Mouse (Mus musculus) retina, postnatal 1 day (tissue): ENCODE results near the gene Prkce.

Experiments used
- DNase-seq: peaks from one replicate; pipeline ENCODE4 v3.0.0-alpha.2; 2012

The Prkce gene

DNA sequence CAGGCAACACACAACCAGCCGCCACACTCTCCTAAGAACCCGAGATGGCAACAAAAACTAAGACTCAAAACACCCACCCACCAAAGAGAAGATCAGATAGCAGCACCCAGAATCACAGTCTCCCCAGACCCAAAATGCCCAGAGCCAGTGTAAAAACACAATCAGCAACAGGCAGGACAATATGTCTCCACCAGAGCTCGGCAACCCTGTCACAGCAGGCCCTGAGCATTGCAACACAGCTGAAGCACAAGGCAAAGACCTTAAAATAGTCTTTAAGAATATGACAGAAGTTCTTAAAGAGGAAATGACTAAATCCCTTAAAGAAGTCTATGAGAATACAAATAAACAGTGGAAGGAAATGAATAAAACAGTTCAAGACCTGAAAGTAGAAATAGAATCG lies 495.9 kb downstream of the Prkce start:
- no peak for DNase-seq

- no peak for DNase-seq
Observed at GRCm38 (mm10) chr17:86667836-86668600, 500.4 kb downstream of the Prkce start.

- no peak for DNase-seq
Observed at GRCm38 (mm10) chr17:86669641-86670373, 502.2 kb downstream of the Prkce start.

GRCm38 (mm10) chr17:86670731-86671130 lies 503.1 kb downstream of the Prkce start:
- no peak for DNase-seq

DNA sequence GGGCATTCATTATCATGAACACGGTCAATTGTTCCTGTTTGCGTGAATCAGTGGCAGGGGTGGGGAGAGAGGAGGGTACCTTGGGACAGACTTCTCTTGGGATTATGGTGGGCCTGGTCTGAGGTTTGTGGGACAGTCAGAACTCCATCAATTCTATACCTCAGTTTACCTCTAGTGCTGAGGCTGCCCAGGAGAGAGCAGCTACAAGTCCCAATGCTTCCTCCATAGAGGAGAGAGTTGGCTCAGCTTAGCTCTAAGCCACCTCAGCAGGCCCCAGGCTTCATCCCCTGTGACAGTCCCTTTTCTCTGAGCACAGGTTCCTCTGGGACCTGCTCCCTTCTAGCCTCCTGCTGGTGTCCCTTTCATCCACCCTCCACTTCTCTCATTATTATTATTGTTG lies 507.4 kb downstream of the Prkce start:
- no peak for DNase-seq

- DNase-seq = no peak
Observed at GRCm38 (mm10) chr17:86676336-86676735, 508.8 kb downstream of the Prkce start.

DNA sequence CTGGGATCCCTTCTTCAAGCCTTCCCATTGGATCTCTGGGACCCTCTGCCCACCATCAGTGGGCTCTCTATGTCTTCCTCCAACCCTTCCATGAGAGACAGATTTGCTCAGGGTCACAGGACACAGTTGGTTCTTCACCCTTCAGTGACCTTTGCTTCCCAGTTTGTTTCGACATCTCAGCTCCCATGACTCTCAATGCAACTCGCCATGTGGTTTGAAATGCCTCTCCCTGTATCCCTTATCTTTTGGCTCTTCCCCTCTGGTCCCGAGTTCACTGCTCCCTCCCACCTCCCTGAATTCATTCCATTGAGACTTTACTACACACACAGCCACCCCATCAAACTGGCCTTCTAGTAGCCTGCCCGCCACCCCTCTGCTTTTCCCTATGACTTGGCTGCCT lies 509.3 kb downstream of the Prkce start:
- no peak for DNase-seq

GRCm38 (mm10) chr17:86685263-86685662 lies 517.7 kb downstream of the Prkce start:
- DNase-seq = no peak

DNA sequence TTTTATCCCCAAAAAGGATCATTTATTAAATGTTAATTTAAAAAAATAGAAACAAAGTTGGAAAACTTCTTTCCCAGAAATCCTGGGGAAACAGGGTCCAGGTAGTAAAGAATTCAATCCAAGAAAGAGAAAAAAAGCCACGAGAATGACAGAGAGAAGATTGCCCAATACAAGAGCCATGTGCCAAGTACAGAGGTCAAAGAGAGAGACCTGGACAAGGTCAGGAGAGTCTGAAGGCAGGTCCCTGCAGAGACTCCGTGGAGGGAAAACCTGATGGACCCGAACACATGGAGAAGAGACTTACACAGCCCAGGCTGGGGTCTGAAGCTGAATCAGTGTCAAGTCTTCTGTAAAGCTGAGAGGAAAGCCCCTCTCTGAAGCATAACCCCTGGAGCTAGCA lies 519.4 kb downstream of the Prkce start:
- no peak for DNase-seq

GRCm38 (mm10) chr17:86690871-86691390 lies 523.3 kb downstream of the Prkce start:
- DNase-seq = no peak

DNA sequence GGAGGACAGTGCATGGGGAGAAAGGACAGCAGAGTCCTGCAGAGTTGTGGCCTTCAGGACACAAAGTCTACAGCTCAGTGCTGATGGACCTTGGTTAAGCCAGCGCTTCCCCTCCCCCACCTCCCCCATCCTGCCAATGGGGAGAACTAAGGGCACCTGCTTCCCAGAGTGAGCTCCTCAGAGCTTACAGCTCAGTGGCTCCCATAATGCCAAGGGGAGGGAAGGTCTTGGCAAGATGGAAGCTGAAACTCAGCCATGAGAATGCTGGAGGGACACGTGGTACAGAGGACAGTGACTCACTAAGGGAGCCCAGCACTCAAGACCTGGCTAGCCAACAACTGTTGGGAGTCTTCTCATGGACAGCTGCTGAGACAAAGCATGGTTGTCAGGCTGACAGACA lies 530.2 kb downstream of the Prkce start:
- no peak for DNase-seq

- DNase-seq = no peak
Observed at GRCm38 (mm10) chr17:86703336-86703735, 535.8 kb downstream of the Prkce start.

- DNase-seq = no peak
Observed at GRCm38 (mm10) chr17:86705236-86705635, 537.7 kb downstream of the Prkce start.

DNA sequence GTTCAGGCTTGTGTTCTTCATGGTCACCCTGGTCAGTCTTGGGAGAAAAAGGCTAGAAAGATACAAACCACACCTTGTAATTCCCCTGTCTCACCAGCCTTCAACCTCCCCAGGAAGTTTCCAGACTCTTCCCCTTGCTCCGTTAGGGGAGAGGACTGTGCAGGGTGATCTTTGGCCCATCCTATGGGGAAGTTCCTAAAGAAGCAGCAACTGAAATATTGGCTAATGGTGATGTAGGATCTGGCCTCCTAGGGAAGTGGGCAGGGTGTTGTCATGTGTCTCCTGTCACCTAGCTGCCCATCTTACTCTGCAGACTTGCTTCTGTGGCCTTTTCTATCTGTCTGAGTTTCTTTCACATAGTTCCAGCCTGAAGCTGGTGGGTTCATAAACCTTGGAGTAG lies 538.9 kb downstream of the Prkce start:
- DNase-seq = no peak
